Mouse (Mus musculus) E14TG2a.4 (cell line): ENCODE results near the gene Zbtb43.
A peak's percentile ranks its signal among the peaks of the same experiment; 100 is the strongest.

ENCODE experiments used
- H3K27me3 ChIP-seq: 2 replicates; pipeline ENCODE4 v1.6.1; 2014; ENCODE audit warnings: low read length, control low read depth; ENCODE audit not compliant: insufficient read depth
- H3K36me3 ChIP-seq: 2 replicates; pipeline ENCODE4 v1.6.1; 2014; ENCODE audit warnings: low read length, control low read depth; ENCODE audit not compliant: insufficient read depth
- H3K4me1 ChIP-seq: replicated peaks from 2 replicates; pipeline ENCODE4 v1.6.1; 2014; ENCODE audit warnings: low read depth, low read length, control low read depth
- H3K4me3 ChIP-seq: replicated peaks from 2 replicates; pipeline ENCODE4 v1.5.1; 2014; ENCODE audit warnings: mild to moderate bottlenecking, low read length
- H3K9me3 ChIP-seq: 2 replicates; pipeline ENCODE4 v1.6.1; 2014; ENCODE audit warnings: low read length, control low read depth
- CTCF ChIP-seq: conservative IDR thresholded peaks from 2 replicates; pipeline ENCODE4 v1.5.1; 2014; ENCODE audit warnings: low read length
- NANOG ChIP-seq: IDR thresholded peaks from 2 replicates; pipeline ENCODE4 v1.6.1; 2014; ENCODE audit warnings: borderline replicate concordance, low read length, mixed read lengths
- POU5F1 ChIP-seq: IDR thresholded peaks from 2 replicates; pipeline ENCODE4 v1.6.1; 2014; ENCODE audit warnings: low read length, borderline replicate concordance

The Zbtb43 gene

DNA sequence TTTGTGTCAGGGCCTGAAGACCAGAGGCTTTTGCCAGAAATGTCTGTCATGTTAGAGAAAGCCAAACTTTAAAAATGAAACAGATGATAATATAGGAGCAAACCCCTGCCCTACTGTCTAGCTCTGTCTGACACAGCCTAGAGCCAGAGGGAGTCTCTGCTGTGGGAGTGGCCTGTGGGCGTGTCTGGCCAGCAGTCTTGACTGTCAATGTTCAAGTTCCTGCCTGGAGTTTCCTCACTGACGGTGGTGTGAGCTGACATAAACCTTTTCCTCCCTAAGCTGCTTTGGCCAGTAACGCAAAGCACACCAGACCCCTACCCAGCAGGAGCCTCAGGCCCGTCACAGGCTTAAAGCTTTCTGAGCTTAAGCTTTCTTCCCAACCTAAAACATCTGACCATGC, 16.2 kb downstream of the Zbtb43 start:
- TF ChIP-seq POU5F1 (no peak), NANOG (no peak), CTCF (no peak)
- Histone ChIP-seq H3K27me3 (no peaks in the 10 kb centered on the region), H3K9me3 (no peaks in the 10 kb centered on the region), H3K4me1 (peaks cover 95% of the 10 kb centered on the region), H3K36me3 (peaks cover 99% of the 10 kb centered on the region), H3K4me3 (no peak overlapping the region)

DNA sequence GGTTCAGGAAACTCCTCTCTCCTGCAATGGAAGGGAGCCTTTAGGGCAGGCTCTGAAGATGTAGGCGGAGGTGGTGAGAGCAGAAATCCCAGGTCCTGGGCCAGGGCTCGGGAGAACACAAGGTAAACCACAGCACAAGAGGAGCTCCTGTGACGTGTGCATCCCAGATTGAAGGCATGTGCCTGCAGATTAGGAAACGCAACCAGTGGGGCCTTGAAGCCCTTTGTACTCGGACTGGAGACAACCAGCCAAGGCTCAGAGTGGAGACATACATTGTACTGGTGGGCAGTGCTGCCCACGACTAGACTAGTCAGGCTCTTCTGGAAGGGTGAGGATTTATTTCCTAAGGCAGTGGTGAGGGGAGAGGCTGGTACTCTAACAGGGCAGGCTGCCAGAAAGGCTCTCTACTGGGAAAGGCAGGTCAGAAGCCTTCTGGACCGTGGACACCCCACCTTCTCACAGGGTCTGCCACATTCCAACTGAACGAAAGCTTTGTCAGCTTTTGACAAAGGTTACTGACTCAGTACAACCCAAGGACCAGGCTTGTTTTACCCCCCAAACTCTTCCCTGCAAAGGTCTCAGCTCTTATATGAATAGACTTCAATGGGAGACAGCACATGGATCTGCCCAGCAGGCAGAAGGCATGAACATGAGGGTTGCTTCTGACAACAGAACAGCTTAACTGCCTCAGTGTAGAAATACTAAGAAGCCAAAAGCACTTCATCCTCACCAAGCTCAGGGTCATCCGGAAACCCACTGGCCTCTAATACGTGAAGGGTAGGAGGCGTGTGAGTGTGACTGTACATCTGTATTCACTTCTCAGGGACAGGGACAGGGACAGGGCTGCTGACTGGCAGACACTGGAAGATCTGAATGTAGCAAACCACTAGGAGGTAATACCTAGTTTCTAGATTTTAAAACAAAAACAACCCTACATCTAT, 17.1 kb downstream of the Zbtb43 start:
- Histone ChIP-seq H3K36me3 (peaks cover 99% of the 10 kb centered on the region), H3K9me3 (no peaks in the 10 kb centered on the region), H3K4me1 (peaks cover 95% of the 10 kb centered on the region), H3K27me3 (no peaks in the 10 kb centered on the region), H3K4me3 (peak overlapping the region; percentile 51)
- TF ChIP-seq CTCF (no peak), NANOG (no peak)

DNA sequence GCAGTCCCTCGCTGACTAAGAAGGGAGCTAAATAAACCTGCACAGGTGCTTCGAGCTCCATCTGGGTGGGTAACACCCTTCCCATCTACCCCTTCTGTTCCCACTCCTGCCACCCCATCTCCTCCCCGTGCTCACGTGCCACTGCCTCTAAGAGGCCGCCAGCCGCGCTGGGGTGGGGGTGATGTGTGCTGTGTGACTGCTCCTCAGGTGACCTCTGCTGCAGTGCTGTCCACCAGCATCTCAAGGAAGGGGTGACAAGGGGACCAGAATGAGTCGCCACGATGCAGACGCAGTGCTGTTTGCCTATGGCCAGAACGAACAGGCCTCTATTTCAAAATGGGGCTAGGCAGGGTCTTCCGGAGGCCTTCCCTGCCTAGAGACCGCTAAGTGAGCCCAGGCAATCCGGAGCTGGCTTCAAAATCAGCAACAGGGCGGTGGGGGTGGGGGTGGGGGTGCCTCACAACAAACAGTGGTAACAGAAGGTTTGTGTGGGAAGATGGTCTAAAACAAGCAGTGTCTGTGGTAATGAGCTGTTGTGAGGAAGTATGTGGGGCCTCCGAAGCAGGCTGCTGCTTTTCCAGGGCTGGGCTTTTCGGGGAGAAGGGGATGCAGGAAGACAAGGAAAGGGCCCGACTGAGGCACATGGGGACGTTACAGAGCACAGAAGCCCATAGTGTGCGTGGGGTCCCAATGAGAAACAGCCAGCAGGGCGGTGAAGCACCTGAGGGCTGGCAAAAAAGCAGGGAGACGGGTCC, 19.1 kb downstream of the Zbtb43 start:
- no peaks in the 10 kb centered on the region for H3K27me3 ChIP-seq

DNA sequence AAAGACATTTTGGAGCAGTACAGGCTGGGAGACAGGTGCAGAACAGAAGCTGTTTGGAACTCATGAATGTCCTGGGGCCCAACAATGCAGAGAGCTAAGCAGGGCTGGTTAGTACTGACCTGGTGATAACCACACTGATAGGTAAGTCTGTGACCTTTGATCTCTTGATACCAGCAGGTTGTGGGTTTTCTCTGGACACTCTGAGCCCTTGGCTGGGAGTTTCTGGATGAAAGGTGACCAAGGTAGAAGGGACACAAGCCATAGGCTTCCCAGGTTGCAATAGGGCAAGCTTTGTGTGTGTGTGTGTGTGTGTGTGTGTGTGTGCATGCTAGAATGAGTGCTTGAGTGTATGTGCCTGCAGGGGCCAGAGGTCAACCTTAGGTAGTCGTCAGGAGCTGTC, 21.6 kb downstream of the Zbtb43 start:
- peaks cover 54% of the 10 kb centered on the region for H3K36me3 ChIP-seq
- no peaks in the 10 kb centered on the region for H3K27me3 ChIP-seq
- no peaks in the 10 kb centered on the region for H3K9me3 ChIP-seq
- H3K4me3 ChIP-seq: no peak overlapping the region
- TF ChIP-seq CTCF: no peak
- TF ChIP-seq NANOG: no peak
- TF ChIP-seq POU5F1: no peak
- peaks cover 95% of the 10 kb centered on the region for H3K4me1 ChIP-seq

More for the DNA sequence above, 19.1 kb downstream of the Zbtb43 start:
- TF ChIP-seq NANOG (no peak), POU5F1 (no peak), CTCF (no peak)
- Histone ChIP-seq H3K9me3 (no peaks in the 10 kb centered on the region), H3K4me3 (peak overlapping the region; percentile 41; the same call in 1 of the 2 replicates), H3K36me3 (peaks cover 79% of the 10 kb centered on the region), H3K4me1 (peaks cover 95% of the 10 kb centered on the region)

DNA sequence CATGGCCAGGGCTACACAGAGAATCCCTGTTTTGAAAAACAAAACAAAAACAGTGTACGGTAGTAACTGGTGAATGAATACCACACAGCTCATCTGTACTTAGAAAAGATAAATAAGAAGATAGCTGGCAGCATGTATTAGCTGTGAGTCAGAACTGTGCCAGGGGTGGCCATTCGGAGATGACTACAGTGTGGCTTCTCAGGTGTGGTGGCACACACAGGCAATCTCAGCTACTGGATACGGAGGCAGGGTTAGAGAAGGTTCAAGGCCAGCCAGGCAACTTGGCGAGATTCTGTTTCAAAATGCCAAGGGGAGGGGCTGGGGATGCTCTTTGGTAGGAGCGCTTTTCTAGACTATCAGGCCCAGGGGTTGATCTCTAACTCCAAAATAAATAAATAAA, 22.6 kb downstream of the Zbtb43 start:
- TF ChIP-seq NANOG: no peak
- H3K4me1 ChIP-seq: peaks cover 95% of the 10 kb centered on the region

DNA sequence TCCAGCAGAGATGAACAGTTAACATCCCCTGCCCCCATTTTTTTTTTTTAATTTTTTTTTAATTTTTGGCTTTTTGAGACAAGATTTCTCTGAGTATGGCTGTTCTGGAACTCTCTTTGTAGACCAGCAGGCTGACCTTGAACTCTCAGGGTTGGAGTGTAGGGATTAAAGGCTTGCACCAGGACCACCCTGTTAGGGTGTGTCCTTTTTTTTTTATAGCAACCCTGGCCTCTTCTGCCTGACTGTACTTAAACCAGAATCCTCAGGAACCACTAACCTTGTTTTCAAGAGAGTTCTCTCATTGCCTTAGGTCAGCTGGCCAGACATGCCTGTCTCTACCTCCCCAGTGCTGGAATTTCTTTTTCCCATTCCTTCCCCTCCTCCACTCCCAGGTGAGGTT, 23.5 kb downstream of the Zbtb43 start:
- H3K4me1 ChIP-seq: peaks cover 91% of the 10 kb centered on the region
- H3K36me3 ChIP-seq: peaks cover 35% of the 10 kb centered on the region
- 0 out of 2 replicates have a peak overlapping the region, but pooled peaks have one; percentile 20 for H3K4me3 ChIP-seq
- TF ChIP-seq POU5F1: no peak
- no peak for TF ChIP-seq NANOG
- TF ChIP-seq CTCF: no peak
- no peaks in the 10 kb centered on the region for H3K27me3 ChIP-seq
- no peaks in the 10 kb centered on the region for H3K9me3 ChIP-seq

More for the DNA sequence above, 22.6 kb downstream of the Zbtb43 start:
- no peaks in the 10 kb centered on the region for H3K27me3 ChIP-seq
- H3K36me3 ChIP-seq: peaks cover 43% of the 10 kb centered on the region
- no peaks in the 10 kb centered on the region for H3K9me3 ChIP-seq
- no peak overlapping the region for H3K4me3 ChIP-seq

DNA sequence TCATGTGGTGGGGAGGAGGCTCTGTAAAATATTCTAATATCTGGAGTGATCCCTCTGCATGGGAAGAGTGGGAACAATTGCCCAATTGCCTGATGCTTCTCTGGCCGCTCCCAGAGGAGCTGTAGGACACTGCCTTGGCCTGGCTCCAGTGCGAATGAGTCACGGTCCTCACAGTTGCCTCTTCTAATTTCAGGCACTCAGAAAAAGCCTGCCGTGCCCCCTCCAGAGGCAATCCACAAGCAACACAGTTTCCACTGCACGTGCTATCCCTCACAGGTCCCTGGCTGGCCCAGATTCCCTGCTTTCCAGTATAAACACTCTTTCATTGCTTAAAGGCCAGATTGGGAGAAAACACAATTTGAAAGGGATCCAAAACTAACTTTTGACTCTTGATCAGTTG, 24.0 kb downstream of the Zbtb43 start:
- Histone ChIP-seq H3K9me3 (no peaks in the 10 kb centered on the region), H3K4me1 (peaks cover 88% of the 10 kb centered on the region), H3K4me3 (0 out of 2 replicates have a peak overlapping the region, but pooled peaks have one; percentile 20), H3K27me3 (no peaks in the 10 kb centered on the region), H3K36me3 (peaks cover 30% of the 10 kb centered on the region)
- TF ChIP-seq NANOG: no peak
- no peak for TF ChIP-seq CTCF
- TF ChIP-seq POU5F1: no peak

DNA sequence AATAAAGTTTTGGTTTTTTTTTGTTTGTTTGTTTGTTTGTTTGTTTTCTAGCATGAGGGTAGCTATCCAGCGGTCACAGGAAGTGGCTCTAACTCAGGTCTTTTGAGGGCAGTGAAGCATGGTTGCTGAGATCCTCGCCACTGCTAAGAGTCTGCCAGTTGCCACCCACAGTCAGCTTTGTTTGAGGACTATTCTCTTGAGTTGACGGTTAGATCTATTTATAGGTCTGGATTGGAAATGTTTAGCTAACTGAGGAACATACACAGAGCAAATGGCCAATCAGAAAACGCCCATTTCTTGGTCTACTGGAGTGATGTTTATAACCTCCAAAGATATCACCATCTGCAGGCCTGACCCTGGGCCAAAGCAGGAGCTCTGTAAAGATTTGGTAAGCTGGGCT, 25.7 kb downstream of the Zbtb43 start:
- H3K4me1 ChIP-seq: peaks cover 93% of the 10 kb centered on the region
- H3K9me3 ChIP-seq: no peaks in the 10 kb centered on the region
- H3K4me3 ChIP-seq: no peak overlapping the region

DNA sequence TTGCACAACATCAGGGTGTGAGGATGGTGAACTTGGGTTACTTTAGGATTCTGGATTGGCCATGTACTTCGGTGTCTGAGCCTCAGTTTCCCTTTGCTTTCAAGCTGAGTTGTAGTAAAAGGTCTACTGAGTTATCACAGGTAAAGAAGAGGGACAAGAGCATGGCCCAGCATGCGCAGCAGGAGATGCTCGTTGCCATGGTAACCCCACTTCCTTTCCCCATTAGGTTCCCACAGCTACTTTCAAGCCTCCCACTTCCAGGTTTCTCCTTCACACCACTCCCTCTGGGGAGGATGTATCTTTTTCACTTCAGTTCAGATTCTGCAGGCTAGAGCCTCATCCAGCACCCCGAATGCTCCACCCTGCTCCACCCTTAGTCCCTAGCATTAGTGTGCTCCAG, 27.5 kb downstream of the Zbtb43 start:
- peaks cover 93% of the 10 kb centered on the region for H3K4me1 ChIP-seq
- H3K4me3 ChIP-seq: peak overlapping the region; percentile 58; the same call in 1 of the 2 replicates
- no peaks in the 10 kb centered on the region for H3K9me3 ChIP-seq
- H3K36me3 ChIP-seq: no peaks in the 10 kb centered on the region
- no peaks in the 10 kb centered on the region for H3K27me3 ChIP-seq
- TF ChIP-seq POU5F1: no peak
- TF ChIP-seq NANOG: no peak
- TF ChIP-seq CTCF: no peak

More for the DNA sequence above, 25.7 kb downstream of the Zbtb43 start:
- TF ChIP-seq CTCF: no peak
- TF ChIP-seq NANOG: no peak
- no peak for TF ChIP-seq POU5F1
- H3K27me3 ChIP-seq: no peaks in the 10 kb centered on the region
- H3K36me3 ChIP-seq: peaks cover 13% of the 10 kb centered on the region
